Comparison of ENCODE assay signal across 9 mouse cellular contexts in genomic region chr13:81691606-81692005, GRCm38 (mm10). TPM values are rescaled to one million over a fixed set of nuclear protein-coding genes. Genes with fewer than 3 reads are reported as not detected.
DNase-seq lines count a peak whose midpoint lies in the region; ATAC-seq and TF ChIP-seq lines count a peak whose summit lies in the region.
"Had no signal": no experiment of that assay in that cellular context is flagged by ENCODE, and none has a peak within 500 bp of the region (broad histone marks: within the 10 kb centered on the region; RNA-seq: fewer than 3 reads in every experiment).

No protein-coding gene starts in this region.

- H3K27ac ChIP-seq in lung, embryonic 14.5 days (ENCODE audit: low read depth), result no peak overlapping the region
- peak overlapping the region; percentile 14; the same call in 1 of the 2 replicates for H3K27ac ChIP-seq in heart, embryonic 12.5 days (ENCODE audit: poor library complexity, severe bottlenecking)
- no peak overlapping the region for H3K27ac ChIP-seq in stomach, postnatal 0 days (replicated peaks)
- H3K27ac ChIP-seq in cerebellum, adult 2 months (ENCODE audit: insufficient read depth, low read length), result no peak overlapping the region
- H3K27ac ChIP-seq: limb, embryonic 12.5 days had no signal

- TF ChIP-seq EP300 in stomach, postnatal 0 days (optimal IDR thresholded peaks at IDR 0.05), result no peak

- H3K4me2 ChIP-seq in lung, embryonic 14.5 days, result no peak overlapping the region
- H3K4me2 ChIP-seq in heart, embryonic 12.5 days, result 0 out of 2 replicates have a peak overlapping the region, but pooled peaks have one; percentile 3
- no peak overlapping the region for H3K4me2 ChIP-seq in stomach, postnatal 0 days (replicated peaks; ENCODE audit: low read depth)
- H3K4me2 ChIP-seq: limb, embryonic 12.5 days had no signal

- ATAC-seq in lung, embryonic 14.5 days (ENCODE audit: insufficient read depth), result no peak; the same call in 1 of the 2 replicates
- peak; percentile 91 for ATAC-seq in heart, embryonic 12.5 days (ENCODE audit: insufficient number of reproducible peaks, low FRiP score)
- peak; percentile 68; the same call in 1 of the 2 replicates for ATAC-seq in stomach, postnatal 0 days (ENCODE audit: low FRiP score, low TSS enrichment)
- no peak for ATAC-seq in activated CD4-positive, CD25-positive, alpha-beta regulatory T cell, adult 4 months

- 63% methylated on average over 9 of the region's 9 CpGs for WGBS in lung, embryonic 14.5 days
- 38% methylated on average over 9 of the region's 9 CpGs for WGBS in heart, embryonic 12.5 days
- 60% methylated on average over 9 of the region's 9 CpGs for WGBS in stomach, postnatal 0 days
- 26% methylated on average over 9 of the region's 9 CpGs for WGBS in cerebellum, adult 2 months

- H3K4me1 ChIP-seq in lung, embryonic 14.5 days (ENCODE audit: insufficient read depth), result no peaks in the 10 kb centered on the region
- H3K4me1 ChIP-seq in heart, embryonic 12.5 days (replicated peaks), result peaks cover 12% of the 10 kb centered on the region
- H3K4me1 ChIP-seq in stomach, postnatal 0 days (replicated peaks; ENCODE audit: control insufficient read depth, insufficient read depth), result no peaks in the 10 kb centered on the region
- no peaks in the 10 kb centered on the region for H3K4me1 ChIP-seq in cerebellum, adult 2 months (ENCODE audit: control insufficient read depth, insufficient read depth, low read length)
- H3K4me1 ChIP-seq: limb, embryonic 12.5 days had no signal

- no peaks in the 10 kb centered on the region for H3K27me3 ChIP-seq in lung, embryonic 14.5 days (ENCODE audit: insufficient read depth, low read length)
- H3K27me3 ChIP-seq in heart, embryonic 12.5 days (replicated peaks), result no peaks in the 10 kb centered on the region
- H3K27me3 ChIP-seq in stomach, postnatal 0 days (ENCODE audit: control insufficient read depth, insufficient read depth, low read length), result no peaks in the 10 kb centered on the region
- H3K27me3 ChIP-seq in cerebellum, adult 2 months (ENCODE audit: control insufficient read depth, insufficient read depth, low read length), result no peaks in the 10 kb centered on the region
- H3K27me3 ChIP-seq: limb, embryonic 12.5 days had no signal

- no peaks in the 10 kb centered on the region for H3K9me3 ChIP-seq in lung, embryonic 14.5 days (ENCODE audit: low read depth, low read length)
- no peaks in the 10 kb centered on the region for H3K9me3 ChIP-seq in heart, embryonic 12.5 days (replicated peaks)
- H3K9me3 ChIP-seq in stomach, postnatal 0 days (ENCODE audit: control insufficient read depth, low read length), result no peaks in the 10 kb centered on the region
- H3K9me3 ChIP-seq: limb, embryonic 12.5 days had no signal

- peaks cover 4% of the 10 kb centered on the region; the same call in 1 of the 2 replicates for H3K36me3 ChIP-seq in lung, embryonic 14.5 days (ENCODE audit: insufficient read depth)
- H3K36me3 ChIP-seq in heart, embryonic 12.5 days, result peaks cover 18% of the 10 kb centered on the region; the same call in 1 of the 2 replicates
- no peaks in the 10 kb centered on the region for H3K36me3 ChIP-seq in stomach, postnatal 0 days (ENCODE audit: control insufficient read depth, insufficient read depth, low read length)

- H3K9ac ChIP-seq in lung, embryonic 14.5 days, result no peak overlapping the region
- H3K9ac ChIP-seq in heart, embryonic 12.5 days, result no peak overlapping the region
- no peak overlapping the region for H3K9ac ChIP-seq in stomach, postnatal 0 days (ENCODE audit: low read length)
- H3K9ac ChIP-seq: limb, embryonic 12.5 days had no signal

- TF ChIP-seq POLR2A in cerebellum, adult 2 months (IDR thresholded peaks at IDR 0.05; ENCODE audit: borderline replicate concordance, insufficient read depth, low read length), result no peak

- DNase-seq in lung, embryonic 14.5 days, result peak; percentile 15
- DNase-seq in lung, postnatal 14 days, result no peak
- DNase-seq in ZHBTc4 (ENCODE audit: low read depth, low spot score), result peak; percentile 75
- peak; percentile 75 for DNase-seq in liver
- DNase-seq in stomach, postnatal 0 days (ENCODE audit: low spot score), result no peak
- no peak for DNase-seq in cerebellum, adult 2 months

- no peak for TF ChIP-seq CTCF in lung, embryonic 14.5 days (IDR thresholded peaks at IDR 0.05; ENCODE audit: low read depth)
- no peak for TF ChIP-seq CTCF in stomach, postnatal 0 days (IDR thresholded peaks at IDR 0.05; ENCODE audit: low read depth)
- no peak for TF ChIP-seq CTCF in cerebellum, adult 2 months (IDR thresholded peaks at IDR 0.05; ENCODE audit: borderline replicate concordance, insufficient read depth, low read depth, low read length)

- H3K4me3 ChIP-seq in lung, embryonic 14.5 days (ENCODE audit: low read depth, low read length), result no peak overlapping the region
- no peak overlapping the region for H3K4me3 ChIP-seq in heart, embryonic 12.5 days
- H3K4me3 ChIP-seq in stomach, postnatal 0 days (ENCODE audit: low read depth, low read length), result no peak overlapping the region
- H3K4me3 ChIP-seq in cerebellum, adult 2 months (replicated peaks; ENCODE audit: insufficient read depth, low read depth, low read length), result no peak overlapping the region
- H3K4me3 ChIP-seq: limb, embryonic 12.5 days had no signal

RNA-seq across cellular contexts. Expression of gene Polr3g, which starts 19.2 kb away (rescaled TPM):
- polyA plus RNA-seq in lung, embryonic 14.5 days (2014; fragmentation: Nextera tagmentation; extraction: Ambion mirVana), result 13.6 and 15.1 TPM in 2 replicates
- 19.7 and 20.7 TPM in 2 replicates for polyA plus RNA-seq in heart, embryonic 12.5 days (2016; fragmentation: Nextera tagmentation; extraction: Ambion mirVana)
- polyA plus RNA-seq in stomach, postnatal 0 days (2015; fragmentation: Nextera tagmentation; extraction: Ambion mirVana), result 34.0 and 39.6 TPM in 2 replicates
- 4.8 and 5.2 TPM in 2 replicates for polyA plus RNA-seq in cerebellum, adult 2 months (2012; rRNA removed)
- polyA plus RNA-seq in activated CD4-positive, CD25-positive, alpha-beta regulatory T cell, adult 4 months (2017; shearing (Covaris generic)), result 10 to 100 TPM in 1 of 2 experiments, 1 to 10 TPM in 1; 7.7 to 11.5 TPM

RNA-seq across cellular contexts. Expression of gene Mblac2, which starts 19.5 kb away (rescaled TPM):
- 5.3 and 5.7 TPM in 2 replicates for polyA plus RNA-seq in lung, embryonic 14.5 days (2014; fragmentation: Nextera tagmentation; extraction: Ambion mirVana)
- polyA plus RNA-seq in heart, embryonic 12.5 days (2016; fragmentation: Nextera tagmentation; extraction: Ambion mirVana), result 4.8 and 5.0 TPM in 2 replicates
- polyA plus RNA-seq in stomach, postnatal 0 days (2015; fragmentation: Nextera tagmentation; extraction: Ambion mirVana), result 11.1 and 11.7 TPM in 2 replicates
- 20.8 and 21.6 TPM in 2 replicates for polyA plus RNA-seq in cerebellum, adult 2 months (2012; rRNA removed)
- polyA plus RNA-seq in activated CD4-positive, CD25-positive, alpha-beta regulatory T cell, adult 4 months (2017; shearing (Covaris generic)), result 10 to 100 TPM; 10.9 to 16.5 TPM

RNA-seq across cellular contexts. Expression of gene Lysmd3, which starts 34.1 kb away (rescaled TPM):
- 29.4 and 32.0 TPM in 2 replicates for polyA plus RNA-seq in lung, embryonic 14.5 days (2014; fragmentation: Nextera tagmentation; extraction: Ambion mirVana)
- 25.4 and 28.2 TPM in 2 replicates for polyA plus RNA-seq in heart, embryonic 12.5 days (2016; fragmentation: Nextera tagmentation; extraction: Ambion mirVana)
- 14.2 and 16.2 TPM in 2 replicates for polyA plus RNA-seq in stomach, postnatal 0 days (2015; fragmentation: Nextera tagmentation; extraction: Ambion mirVana)
- polyA plus RNA-seq in cerebellum, adult 2 months (2012; rRNA removed), result 10.3 and 10.9 TPM in 2 replicates
- polyA plus RNA-seq in activated CD4-positive, CD25-positive, alpha-beta regulatory T cell, adult 4 months (2017; shearing (Covaris generic)), result 10 to 100 TPM; 14.3 to 17.2 TPM

RNA-seq across cellular contexts. Expression of gene Adgrv1, which starts 58.7 kb away (rescaled TPM):
- polyA plus RNA-seq in lung, embryonic 14.5 days (2014; fragmentation: Nextera tagmentation; extraction: Ambion mirVana), result 2.2 and 2.5 TPM in 2 replicates
- polyA plus RNA-seq in heart, embryonic 12.5 days (2016; fragmentation: Nextera tagmentation; extraction: Ambion mirVana), result 1.2 and 1.5 TPM in 2 replicates
- 1.3 and 1.4 TPM in 2 replicates for polyA plus RNA-seq in stomach, postnatal 0 days (2015; fragmentation: Nextera tagmentation; extraction: Ambion mirVana)
- 2.6 and 3.4 TPM in 2 replicates for polyA plus RNA-seq in cerebellum, adult 2 months (2012; rRNA removed)
- polyA plus RNA-seq in activated CD4-positive, CD25-positive, alpha-beta regulatory T cell, adult 4 months (2017; shearing (Covaris generic)), result under 1 TPM in 1 of 2 experiments, not detected in 1; 0.66 TPM

Comparison
In these comparisons a context has a peak if more than half of its experiments do, and no peak if none do; other contexts are left out.
1. DNase-seq: peak in lung, embryonic 14.5 days (single experiment), ZHBTc4 (single experiment) and liver (single experiment); none in lung, postnatal 14 days (single experiment), stomach, postnatal 0 days (single experiment) and cerebellum, adult 2 months (0 of 2).
2. ATAC-seq: peak in heart, embryonic 12.5 days (single experiment) and stomach, postnatal 0 days (single experiment); none in lung, embryonic 14.5 days (single experiment) and activated CD4-positive, CD25-positive, alpha-beta regulatory T cell, adult 4 months (single experiment).